Mouse (Mus musculus): ENCODE measurements around the gene Actr1b.

Gene Actr1b

GRCm38 (mm10) chr1:36714311-36714710, at the start of gene Actr1b:
TSS of gene Actr1b (minus strand) at chr1:36714422.
- no peak for DNase-seq (ENCODE audit: low read depth, low spot score)

GRCm38 (mm10) chr1:36761568-36761967, 47.3 kb upstream of the Actr1b start, which contains the start of gene Zap70:
TSS of gene Zap70 (plus strand) at chr1:36761798.
- no peak for DNase-seq (ENCODE audit: low read depth, low spot score)

GRCm38 (mm10) chr1:36761061-36761460, 46.8 kb upstream of the Actr1b start:
- no peak for DNase-seq (ENCODE audit: low read depth, low spot score)

- DNase-seq (ENCODE audit: low read depth, low spot score), result no peak
Observed at GRCm38 (mm10) chr1:36760401-36760800, 46.2 kb upstream of the Actr1b start.

GRCm38 (mm10) chr1:36759076-36759475, 44.9 kb upstream of the Actr1b start:
- DNase-seq (ENCODE audit: low read depth, low spot score), result no peak

GRCm38 (mm10) chr1:36758553-36758952, 44.3 kb upstream of the Actr1b start:
- no peak for DNase-seq (ENCODE audit: low read depth, low spot score)

- DNase-seq (ENCODE audit: low read depth, low spot score), result no peak
Observed at GRCm38 (mm10) chr1:36753932-36754675, 39.9 kb upstream of the Actr1b start.

- DNase-seq (ENCODE audit: low read depth, low spot score), result no peak
Observed at GRCm38 (mm10) chr1:36746452-36746851, 32.2 kb upstream of the Actr1b start.

GRCm38 (mm10) chr1:36745661-36746060, 31.4 kb upstream of the Actr1b start:
- DNase-seq (ENCODE audit: low read depth, low spot score), result no peak

GRCm38 (mm10) chr1:36744268-36744944, 30.2 kb upstream of the Actr1b start:
- DNase-seq (ENCODE audit: low read depth, low spot score), result peak; percentile 42

GRCm38 (mm10) chr1:36743046-36743445, 28.8 kb upstream of the Actr1b start:
- no peak for DNase-seq (ENCODE audit: low read depth, low spot score)

GRCm38 (mm10) chr1:36739231-36739630, 25.0 kb upstream of the Actr1b start:
- no peak for DNase-seq (ENCODE audit: low read depth, low spot score)

GRCm38 (mm10) chr1:36737300-36737699, 23.1 kb upstream of the Actr1b start:
- DNase-seq (ENCODE audit: low read depth, low spot score), result peak; percentile 46

GRCm38 (mm10) chr1:36724057-36724431, 9.8 kb upstream of the Actr1b start:
- DNase-seq (ENCODE audit: low read depth, low spot score), result no peak

- DNase-seq (ENCODE audit: low read depth, low spot score), result no peak
Observed at GRCm38 (mm10) chr1:36723146-36724056, 9.2 kb upstream of the Actr1b start.

GRCm38 (mm10) chr1:36718786-36719185, 4.6 kb upstream of the Actr1b start:
- no peak for DNase-seq (ENCODE audit: low read depth, low spot score)

- DNase-seq (ENCODE audit: low read depth, low spot score), result no peak
Observed at GRCm38 (mm10) chr1:36711104-36711503, 3.1 kb downstream of the Actr1b start.

GRCm38 (mm10) chr1:36709854-36710280, 4.4 kb downstream of the Actr1b start, which contains the start of gene 4933424G06Rik:
TSS of gene 4933424G06Rik (plus strand) at chr1:36710149.
- DNase-seq (ENCODE audit: low read depth, low spot score), result peak; percentile 96

- no peak for DNase-seq (ENCODE audit: low read depth, low spot score)
Observed at GRCm38 (mm10) chr1:36709055-36709853, 5.0 kb downstream of the Actr1b start.

GRCm38 (mm10) chr1:36708626-36709025, 5.6 kb downstream of the Actr1b start:
- DNase-seq (ENCODE audit: low read depth, low spot score), result no peak

GRCm38 (mm10) chr1:36707797-36708196, 6.4 kb downstream of the Actr1b start:
- DNase-seq (ENCODE audit: low read depth, low spot score), result no peak
